Mouse (Mus musculus) kidney, adult 2 months (tissue): ENCODE data around the gene Glt28d2.

Source experiments
- CTCF ChIP-seq: fragments of 200-500 bp; conservative IDR thresholded peaks from 2 replicates; pipeline ENCODE4 v1.5.1; 2011; ENCODE audit warnings: low read depth, mild to moderate bottlenecking, control low read depth, low read length, moderate library complexity, mixed read lengths; ENCODE audit not compliant: insufficient read depth, insufficient read length
- POLR2A ChIP-seq: fragments of 200-500 bp; IDR thresholded peaks from one replicate; pipeline ENCODE4 v1.6.1; 2011; ENCODE audit warnings: low read depth, low read length, control low read depth

- TF ChIP-seq POLR2A (no peak), CTCF (no peak)
Measured at GRCm38 (mm10) chr3:85827815-85828214, 59.5 kb downstream of the Glt28d2 start.
